Mouse (Mus musculus) intestine, embryonic 16.5 days (tissue): ENCODE data around the gene Tedc2. TPM values are rescaled to one million over a fixed set of nuclear protein-coding genes. Genes with fewer than 3 reads are reported as not detected.
A peak's percentile ranks its signal among the peaks of the same experiment; 100 is the strongest.

Experiments
- ATAC-seq: fragments of 200-750 bp; cut with Nextera tagmentation; 2 replicates; pipeline ENCODE4 v1.8.0; 2017; ENCODE audit warnings: moderate TSS enrichment, moderate library complexity
- H3K27ac ChIP-seq: fragments of 300-500 bp; sonication (generic); 2 replicates; pipeline ENCODE4 v1.5.1; 2014; ENCODE audit warnings: mild to moderate bottlenecking, low read length
- H3K27me3 ChIP-seq: fragments of 300-500 bp; sonication (generic); replicated peaks from 2 replicates; pipeline ENCODE4 v1.6.1; 2014; ENCODE audit warnings: low read length, control low read depth, mixed read lengths; ENCODE audit not compliant: control insufficient read depth, insufficient read depth
- H3K36me3 ChIP-seq: fragments of 300-500 bp; sonication (generic); 2 replicates; pipeline ENCODE4 v1.6.1; 2014; ENCODE audit warnings: low read length, control low read depth; ENCODE audit not compliant: control insufficient read depth, insufficient read depth
- H3K4me1 ChIP-seq: fragments of 300-500 bp; sonication (generic); 2 replicates; pipeline ENCODE4 v1.6.1; 2014; ENCODE audit warnings: low read length, control low read depth, mixed read lengths; ENCODE audit not compliant: control insufficient read depth, insufficient read depth
- H3K4me2 ChIP-seq: fragments of 300-500 bp; sonication (generic); 2 replicates; pipeline ENCODE4 v1.6.1; 2014; ENCODE audit warnings: low read depth, low read length, control low read depth
- H3K4me3 ChIP-seq: fragments of 300-500 bp; sonication (generic); 2 replicates; pipeline ENCODE4 v1.5.1; 2014; ENCODE audit warnings: mild to moderate bottlenecking, low read length
- H3K9ac ChIP-seq: fragments of 300-500 bp; sonication (generic); 2 replicates; pipeline ENCODE4 v1.6.1; 2014; ENCODE audit warnings: low read depth, low read length
- H3K9me3 ChIP-seq: fragments of 300-500 bp; sonication (generic); 2 replicates; pipeline ENCODE4 v1.6.1; 2016; ENCODE audit warnings: low read length, control low read depth; ENCODE audit not compliant: control insufficient read depth
- WGBS: fragments of 180-500 bp; shearing (Covaris S2); extraction: QIAGEN DNeasy Blood & Tissue Kit; methylation state at CpG from one replicate; pipeline ENCODE4 v1.1.7; 2014; 5-methylcytosine and 5-hydroxymethylcytosine counted together
- polyA plus RNA-seq: library from polyadenylated mRNA; unstranded; fragments of >200 nt; fragmentation: Nextera tagmentation; extraction: Ambion mirVana; gene quantifications from 2 replicates; pipeline ENCODE4 v1.2.1, GENCODE M21; 2015

The Tedc2 gene
- polyA plus RNA-seq, 1 experiment from 2014 or later, result 8.7 TPM

DNA sequence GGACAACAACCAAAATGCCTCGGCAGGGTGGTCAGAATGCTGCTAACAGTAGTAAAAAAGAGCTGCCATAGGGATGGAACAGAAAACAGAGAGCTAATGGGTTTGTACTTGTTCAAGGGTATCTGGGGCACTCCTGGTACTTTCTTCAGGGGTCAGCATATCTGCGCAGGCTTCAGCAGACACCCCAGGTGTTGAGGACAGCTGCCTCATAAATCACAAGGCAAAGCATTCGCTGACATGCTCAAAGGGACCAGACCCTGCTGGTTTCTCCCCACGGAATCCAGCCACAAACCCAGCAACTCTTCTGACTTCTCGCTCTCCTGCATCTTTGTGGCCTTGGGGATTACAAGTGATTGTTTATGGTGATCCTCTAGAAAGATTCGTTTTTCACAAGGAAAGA, 2.0 kb upstream of the Tedc2 start:
- H3K4me2 ChIP-seq, result no peak overlapping the region
- H3K36me3 ChIP-seq, result peaks cover 26% of the 10 kb centered on the region
- no peak overlapping the region for H3K4me3 ChIP-seq
- no peak overlapping the region for H3K27ac ChIP-seq
- H3K27me3 ChIP-seq, result no peaks in the 10 kb centered on the region
- H3K4me1 ChIP-seq, result peaks cover 10% of the 10 kb centered on the region
- H3K9me3 ChIP-seq, result no peaks in the 10 kb centered on the region
- WGBS, result 73% methylated on average over 6 of the region's 6 CpGs
- H3K9ac ChIP-seq, result no peak overlapping the region
- no peak for ATAC-seq

DNA sequence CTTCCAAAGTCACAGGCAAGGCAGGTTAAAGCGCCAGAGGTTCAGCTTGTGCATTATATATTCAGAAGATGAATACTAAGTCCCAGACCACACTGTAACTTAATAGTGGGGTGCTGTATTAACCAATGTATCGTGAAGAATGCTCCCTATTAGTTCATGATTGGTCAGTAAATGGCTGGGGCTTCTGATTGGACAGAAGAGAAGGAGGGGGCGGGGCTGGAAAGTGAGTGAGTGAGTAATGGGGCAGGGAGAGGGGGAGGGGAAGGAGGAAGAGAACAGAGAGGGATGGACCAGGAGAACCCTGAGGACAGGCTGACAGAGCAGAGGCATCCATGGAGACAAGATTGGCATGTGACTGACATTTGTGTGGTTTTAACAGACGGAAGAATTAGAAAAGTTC, 3.8 kb downstream of the Tedc2 start:
- no peaks in the 10 kb centered on the region for H3K27me3 ChIP-seq
- 75% methylated on average over 4 of the region's 4 CpGs for WGBS
- H3K9ac ChIP-seq, result no peak overlapping the region
- H3K27ac ChIP-seq, result no peak overlapping the region
- H3K36me3 ChIP-seq, result no peaks in the 10 kb centered on the region
- H3K9me3 ChIP-seq, result no peaks in the 10 kb centered on the region
- ATAC-seq, result no peak
- H3K4me2 ChIP-seq, result no peak overlapping the region
- H3K4me3 ChIP-seq, result no peak overlapping the region
- H3K4me1 ChIP-seq, result peaks cover 23% of the 10 kb centered on the region

DNA sequence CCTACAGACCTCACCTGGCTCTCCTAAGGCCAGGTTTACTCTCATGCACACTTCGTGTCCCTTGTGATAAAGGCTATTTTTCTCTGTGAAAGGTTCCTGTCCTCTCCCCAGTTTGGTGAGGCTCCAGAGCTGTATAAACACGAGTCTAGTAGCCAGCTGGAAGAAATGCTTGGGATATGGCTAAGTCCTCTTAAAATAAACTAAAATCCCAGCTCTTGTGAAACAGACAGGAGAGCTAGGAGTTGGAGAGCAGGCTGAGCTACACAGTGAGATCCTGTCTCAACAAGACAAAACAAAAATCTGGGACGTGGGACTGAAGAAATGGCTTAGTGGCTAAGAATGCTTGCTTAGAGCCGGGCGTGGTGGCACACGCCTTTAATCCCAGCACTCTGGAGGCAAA, 7.5 kb downstream of the Tedc2 start:
- ATAC-seq, result no peak
- H3K4me2 ChIP-seq, result no peak overlapping the region

DNA sequence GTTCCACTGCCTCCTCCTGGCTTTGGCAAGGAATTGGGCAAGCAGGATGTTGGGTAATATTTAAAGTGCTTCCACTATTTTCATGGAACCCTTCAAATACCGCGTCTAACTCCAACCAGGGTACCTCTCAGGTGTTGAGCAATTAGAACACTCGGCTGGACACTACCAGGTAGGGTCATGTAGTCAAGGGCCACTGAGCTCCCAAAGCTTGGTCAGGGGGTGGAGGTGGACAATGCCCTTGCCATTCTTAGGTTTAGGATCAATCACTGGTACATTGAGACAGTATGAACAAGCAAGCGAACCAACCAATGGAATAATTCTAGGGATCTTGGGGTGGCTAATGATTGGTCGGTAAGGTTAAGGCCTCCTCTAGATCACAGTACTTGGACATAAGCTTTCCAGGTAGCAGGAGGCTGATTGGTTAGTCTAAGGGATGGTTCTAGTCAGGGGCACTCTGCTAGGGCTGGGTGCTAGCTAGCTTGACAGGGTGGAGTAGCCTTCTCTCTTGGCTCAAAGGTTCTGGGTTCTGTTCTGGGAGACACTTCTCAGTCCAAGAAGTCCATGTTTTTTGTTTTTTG, 8.1 kb downstream of the Tedc2 start:
- ATAC-seq, result no peak
- peaks cover 54% of the 10 kb centered on the region for H3K4me1 ChIP-seq
- no peak overlapping the region for H3K9ac ChIP-seq
- H3K27ac ChIP-seq, result peak overlapping the region; percentile 3; the same call in 1 of the 2 replicates
- 40% methylated on average over 5 of the region's 5 CpGs for WGBS
- peak overlapping the region; percentile 90 for H3K4me2 ChIP-seq
- H3K36me3 ChIP-seq, result no peaks in the 10 kb centered on the region
- no peaks in the 10 kb centered on the region for H3K9me3 ChIP-seq
- peaks cover 10% of the 10 kb centered on the region; the same call in 1 of the 2 replicates for H3K27me3 ChIP-seq
- H3K4me3 ChIP-seq, result peak overlapping the region; percentile 45; the same call in 1 of the 2 replicates

More for the DNA sequence above, 7.5 kb downstream of the Tedc2 start:
- Histone ChIP-seq H3K9ac (no peak overlapping the region), H3K27ac (peak overlapping the region; percentile 3; the same call in 1 of the 2 replicates), H3K27me3 (0 out of 2 replicates have a peak, but pooled peaks cover 5% of the 10 kb centered on the region), H3K4me1 (peaks cover 47% of the 10 kb centered on the region), H3K4me3 (no peak overlapping the region), H3K36me3 (no peaks in the 10 kb centered on the region), H3K9me3 (no peaks in the 10 kb centered on the region)
- 53% methylated on average over 6 of the region's 6 CpGs for WGBS

DNA sequence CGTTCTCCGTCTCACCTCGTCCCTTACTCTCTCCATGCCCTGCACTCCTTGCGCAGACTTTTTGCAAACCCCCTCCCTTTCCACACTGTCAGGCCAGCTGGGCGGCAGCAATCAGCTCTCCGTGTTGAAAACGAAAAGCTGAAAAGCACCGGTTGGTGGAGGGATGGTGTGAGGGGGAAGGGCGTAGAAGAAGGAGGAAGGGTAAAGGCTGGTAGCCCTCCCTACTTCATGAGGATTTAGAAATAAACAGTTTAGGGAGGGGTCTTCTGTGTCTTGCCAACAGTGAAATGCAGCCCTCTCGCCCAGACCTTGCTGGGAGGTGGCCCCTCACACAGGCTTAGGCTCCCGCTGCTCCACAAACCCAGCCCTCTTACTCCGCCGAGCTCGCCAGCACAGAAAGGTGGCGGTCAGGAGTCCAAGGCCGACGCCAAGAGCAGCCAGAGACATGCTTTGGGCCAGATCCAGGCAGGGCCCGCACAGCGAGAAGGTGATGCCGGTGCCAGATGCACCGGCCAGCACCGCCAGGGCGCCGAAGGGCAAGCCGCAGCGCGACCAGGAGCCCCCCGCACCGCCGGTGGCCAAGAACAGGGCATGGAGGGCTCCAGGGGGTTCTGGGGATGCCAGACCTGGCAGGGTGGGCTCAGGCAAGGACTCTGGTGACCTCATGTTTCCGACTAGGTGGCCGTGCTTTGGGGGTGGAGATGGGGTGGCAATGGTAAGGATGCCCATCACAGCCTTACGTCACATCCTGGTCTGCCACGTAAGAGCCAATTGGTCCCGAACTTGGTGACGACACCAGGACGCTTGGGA, 8.8 kb downstream of the Tedc2 start:
- Histone ChIP-seq H3K27me3 (peaks cover 10% of the 10 kb centered on the region; the same call in 1 of the 2 replicates), H3K4me3 (peak overlapping the region; percentile 45), H3K27ac (peak overlapping the region; percentile 63), H3K4me2 (peak overlapping the region; percentile 90), H3K4me1 (peaks cover 61% of the 10 kb centered on the region), H3K9me3 (no peaks in the 10 kb centered on the region), H3K9ac (peak overlapping the region; percentile 78), H3K36me3 (no peaks in the 10 kb centered on the region)
- ATAC-seq, result peak; percentile 21; the same call in 1 of the 2 replicates
- 5% methylated on average over 37 of the region's 37 CpGs for WGBS

DNA sequence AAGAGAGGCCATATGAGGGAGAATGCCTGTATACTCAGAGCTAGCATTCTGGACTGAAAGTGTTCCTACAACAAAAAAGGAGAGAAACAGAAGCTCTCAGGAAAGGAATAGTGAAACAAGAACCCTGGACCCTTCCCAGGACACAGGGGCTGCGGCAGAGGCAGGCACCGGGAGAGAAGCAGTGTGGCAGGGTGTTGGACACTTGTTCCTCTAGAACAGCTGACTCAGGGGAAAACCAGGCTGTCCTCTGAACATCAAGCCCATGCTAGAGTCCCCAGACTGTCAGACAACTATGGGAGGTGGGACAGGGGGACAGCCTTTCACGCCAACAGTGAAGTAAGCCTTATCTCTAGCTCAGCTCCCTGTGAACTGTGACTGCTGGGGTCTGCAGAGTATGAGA, 10.1 kb downstream of the Tedc2 start:
- 0 out of 2 replicates have a peak overlapping the region, but pooled peaks have one; percentile 1 for H3K9ac ChIP-seq
- H3K36me3 ChIP-seq, result no peaks in the 10 kb centered on the region
- 81% methylated on average over 3 of the region's 3 CpGs for WGBS
- H3K9me3 ChIP-seq, result no peaks in the 10 kb centered on the region
- H3K4me1 ChIP-seq, result peaks cover 73% of the 10 kb centered on the region
- no peak overlapping the region for H3K4me2 ChIP-seq
- ATAC-seq, result no peak
- peak overlapping the region; percentile 28; the same call in 1 of the 2 replicates for H3K27ac ChIP-seq
- H3K27me3 ChIP-seq, result peaks cover 10% of the 10 kb centered on the region; the same call in 1 of the 2 replicates
- no peak overlapping the region for H3K4me3 ChIP-seq

DNA sequence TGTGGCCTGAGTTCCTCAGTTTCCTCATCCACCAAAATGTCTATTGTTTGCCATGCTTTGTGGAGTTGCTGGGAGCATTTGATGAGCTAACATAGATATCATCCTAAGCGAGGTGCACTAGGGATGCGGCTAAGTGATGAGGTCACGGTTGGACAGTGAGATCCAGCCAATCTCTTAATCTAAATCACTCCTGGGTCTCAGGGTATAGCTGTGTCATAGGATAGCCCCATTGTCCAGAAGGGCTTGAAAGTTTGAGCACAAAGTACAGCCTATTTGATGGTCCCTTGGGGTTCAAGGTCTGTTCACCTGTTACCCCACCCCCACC, 10.8 kb downstream of the Tedc2 start:
- Histone ChIP-seq H3K4me1 (peaks cover 75% of the 10 kb centered on the region), H3K4me3 (no peak overlapping the region), H3K4me2 (peak overlapping the region; percentile 97; the same call in 1 of the 2 replicates), H3K9me3 (no peaks in the 10 kb centered on the region), H3K27ac (peak overlapping the region; percentile 92), H3K36me3 (no peaks in the 10 kb centered on the region), H3K27me3 (peaks cover 10% of the 10 kb centered on the region; the same call in 1 of the 2 replicates), H3K9ac (no peak overlapping the region)
- no peak for ATAC-seq
- WGBS, result 77% methylated on average over 3 of the region's 3 CpGs

DNA sequence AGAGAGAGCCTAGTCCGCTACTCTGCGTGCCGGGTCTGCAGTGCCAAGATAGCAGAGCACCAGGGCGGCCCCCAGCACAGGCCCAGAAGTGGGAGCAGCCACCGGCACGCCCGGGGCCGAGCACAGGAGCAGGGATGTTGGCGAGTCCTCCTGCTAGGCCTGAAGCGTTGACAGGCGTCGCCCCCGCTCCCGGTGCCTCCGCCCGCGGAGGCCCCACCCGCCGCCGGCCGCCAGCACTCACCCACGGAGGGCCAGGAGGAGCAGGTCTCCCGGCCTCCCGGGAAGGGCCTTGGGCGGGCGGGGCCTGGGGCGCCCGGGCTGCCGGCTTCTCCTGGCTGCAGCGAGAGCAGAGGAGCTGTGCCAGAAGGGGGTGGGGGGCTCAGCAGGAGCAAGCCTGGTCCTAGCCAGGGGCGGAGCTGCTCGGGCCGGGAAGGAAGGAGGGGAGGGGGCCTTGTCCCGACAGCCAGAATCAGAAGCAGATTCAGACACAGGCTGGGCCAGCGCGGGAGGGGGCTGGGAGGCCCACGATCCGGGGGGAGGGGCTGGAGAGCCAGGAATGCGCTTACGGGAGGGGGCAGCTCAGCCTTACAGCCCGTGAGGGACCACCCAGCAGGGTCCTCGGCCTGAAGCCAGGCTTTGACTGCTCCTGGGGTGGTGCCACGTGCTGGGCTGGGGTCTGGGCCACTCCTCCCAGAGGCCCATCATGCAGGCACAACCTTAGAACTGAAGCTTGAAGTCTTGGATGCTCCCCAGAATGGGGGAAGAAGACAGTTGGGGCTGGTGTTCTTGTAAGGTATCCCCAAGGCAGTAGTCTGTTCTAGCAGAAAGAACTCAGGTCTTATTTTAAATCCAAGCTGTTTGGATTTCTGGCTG, 11.4 kb downstream of the Tedc2 start, which contains the start of gene Ntn3:
Ntn3 (minus strand) TSS at position 489 of the 873 bp plus-strand sequence.
- H3K36me3 ChIP-seq, result no peaks in the 10 kb centered on the region
- H3K27me3 ChIP-seq, result peaks cover 10% of the 10 kb centered on the region; the same call in 1 of the 2 replicates
- peak; percentile 52 for ATAC-seq
- H3K4me1 ChIP-seq, result peaks cover 81% of the 10 kb centered on the region
- WGBS, result 2% methylated on average over 43 of the region's 43 CpGs
- no peaks in the 10 kb centered on the region for H3K9me3 ChIP-seq
- peak within 1 kb of the TSS; percentile 82 for H3K9ac ChIP-seq
- H3K4me2 ChIP-seq, result peak within 1 kb of the TSS; percentile 97
- H3K4me3 ChIP-seq, result peak within 1 kb of the TSS; percentile 66
- peak within 1 kb of the TSS; percentile 92 for H3K27ac ChIP-seq

DNA sequence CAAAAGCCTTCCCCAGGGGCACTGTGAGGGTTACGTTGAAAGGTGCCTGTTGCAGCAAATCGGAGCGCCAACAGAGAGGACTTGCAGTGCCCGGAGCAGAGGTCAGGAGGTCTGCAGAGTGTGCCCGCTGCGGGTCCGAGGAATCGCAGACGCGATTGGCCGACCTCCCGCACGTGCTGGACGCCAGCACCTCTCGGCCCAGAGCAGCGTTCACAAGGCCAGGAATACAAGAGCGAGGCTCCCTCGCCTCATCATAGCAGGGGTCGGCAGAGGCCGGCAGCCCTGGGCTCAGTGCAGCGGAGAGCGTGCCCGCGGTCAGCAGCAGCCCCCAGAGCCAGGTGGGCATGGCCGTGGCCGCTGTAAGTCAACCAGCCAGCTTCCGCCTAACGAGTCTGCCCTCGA, 12.0 kb downstream of the Tedc2 start:
- H3K4me1 ChIP-seq, result peaks cover 85% of the 10 kb centered on the region
- H3K4me2 ChIP-seq, result peak overlapping the region; percentile 97
- 0 out of 2 replicates have a peak, but pooled peaks have one; percentile 0 for ATAC-seq
- H3K36me3 ChIP-seq, result no peaks in the 10 kb centered on the region
- H3K9me3 ChIP-seq, result no peaks in the 10 kb centered on the region
- 12% methylated on average over 29 of the region's 29 CpGs for WGBS
- H3K27ac ChIP-seq, result peak overlapping the region; percentile 92
- H3K9ac ChIP-seq, result peak overlapping the region; percentile 82
- H3K27me3 ChIP-seq, result peaks cover 10% of the 10 kb centered on the region; the same call in 1 of the 2 replicates
- H3K4me3 ChIP-seq, result peak overlapping the region; percentile 66
